Mouse (Mus musculus) hindbrain, embryonic 10.5 days (tissue): ENCODE measurements around the gene Parp8. TPM values are rescaled to one million over a fixed set of nuclear protein-coding genes. Genes with fewer than 3 reads are reported as not detected.

Experiments
- DNase-seq: peaks from one replicate; pipeline ENCODE4 v3.0.0-alpha.2; 2017; ENCODE audit warnings: low spot score
- H3K27ac ChIP-seq: fragments of 300-500 bp; sonication (generic); 2 replicates; pipeline ENCODE4 v1.5.1; 2016; ENCODE audit warnings: mild to moderate bottlenecking, moderate library complexity
- H3K27me3 ChIP-seq: fragments of 300-500 bp; sonication (generic); 2 replicates; pipeline ENCODE4 v1.6.1; 2016; ENCODE audit warnings: mild to moderate bottlenecking; ENCODE audit not compliant: poor library complexity, insufficient read depth, severe bottlenecking
- H3K36me3 ChIP-seq: fragments of 300-500 bp; sonication (generic); 2 replicates; pipeline ENCODE4 v1.6.1; 2016; ENCODE audit warnings: mild to moderate bottlenecking, moderate library complexity
- H3K4me1 ChIP-seq: fragments of 300-500 bp; sonication (generic); replicated peaks from 2 replicates; pipeline ENCODE4 v1.6.1; 2016; ENCODE audit warnings: mild to moderate bottlenecking
- H3K4me3 ChIP-seq: fragments of 300-500 bp; sonication (generic); 2 replicates; pipeline ENCODE4 v1.5.1; 2016; ENCODE audit warnings: mild to moderate bottlenecking, moderate library complexity
- H3K9me3 ChIP-seq: fragments of 300-500 bp; sonication (generic); 2 replicates; pipeline ENCODE4 v1.6.1; 2016; ENCODE audit warnings: mild to moderate bottlenecking, moderate library complexity
- WGBS: fragments of 180-500 bp; shearing (Covaris S2); methylation state at CpG from one replicate; pipeline ENCODE4 v1.1.7; 2016; 5-methylcytosine and 5-hydroxymethylcytosine counted together
- polyA plus RNA-seq: library from polyadenylated mRNA; unstranded; fragments of >200 nt; fragmentation: Nextera tagmentation; extraction: Ambion mirVana; gene quantifications from 2 replicates; pipeline ENCODE4 v1.2.1, GENCODE M21; 2016

Gene Parp8
- polyA plus RNA-seq, 1 experiment from 2014 or later = 13.7 TPM

- no peaks in the 10 kb centered on the region for H3K4me1 ChIP-seq
- WGBS = 89% methylated on average over 1 of the region's 1 CpGs
- peaks cover 4% of the 10 kb centered on the region for H3K27me3 ChIP-seq
- DNase-seq = no peak
- H3K27ac ChIP-seq = no peak overlapping the region
- H3K4me3 ChIP-seq = no peak overlapping the region
- H3K9me3 ChIP-seq = no peaks in the 10 kb centered on the region
- H3K36me3 ChIP-seq = no peaks in the 10 kb centered on the region
Observed at GRCm38 (mm10) chr13:117032402-117032801, 7.1 kb upstream of the Parp8 start.

DNA sequence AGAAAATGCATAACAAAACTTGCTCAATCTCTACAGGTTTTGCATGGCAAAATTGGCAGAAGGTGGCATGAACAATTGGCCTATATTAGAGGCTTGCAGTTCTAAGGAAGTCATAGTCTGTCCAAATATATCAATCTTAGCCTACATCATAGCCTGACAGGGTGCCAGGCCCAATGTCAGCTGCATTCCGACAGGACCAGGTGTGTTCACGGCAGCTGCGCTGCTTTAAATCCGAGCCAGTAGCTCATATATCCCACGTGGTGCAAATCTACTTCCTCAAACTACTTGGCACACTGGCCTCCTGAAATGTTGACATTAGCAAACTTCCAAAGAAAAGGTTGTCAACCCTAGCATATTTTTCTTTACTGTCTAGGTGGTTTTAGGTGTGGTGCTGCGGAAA lies 6.2 kb upstream of the Parp8 start:
- Histone ChIP-seq H3K36me3 (no peaks in the 10 kb centered on the region), H3K27me3 (peaks cover 13% of the 10 kb centered on the region), H3K27ac (no peak overlapping the region), H3K4me3 (no peak overlapping the region), H3K4me1 (0 out of 2 replicates have a peak, but pooled peaks cover 1% of the 10 kb centered on the region), H3K9me3 (no peaks in the 10 kb centered on the region)
- DNase-seq = no peak
- WGBS = 83% methylated on average over 6 of the region's 6 CpGs

DNA sequence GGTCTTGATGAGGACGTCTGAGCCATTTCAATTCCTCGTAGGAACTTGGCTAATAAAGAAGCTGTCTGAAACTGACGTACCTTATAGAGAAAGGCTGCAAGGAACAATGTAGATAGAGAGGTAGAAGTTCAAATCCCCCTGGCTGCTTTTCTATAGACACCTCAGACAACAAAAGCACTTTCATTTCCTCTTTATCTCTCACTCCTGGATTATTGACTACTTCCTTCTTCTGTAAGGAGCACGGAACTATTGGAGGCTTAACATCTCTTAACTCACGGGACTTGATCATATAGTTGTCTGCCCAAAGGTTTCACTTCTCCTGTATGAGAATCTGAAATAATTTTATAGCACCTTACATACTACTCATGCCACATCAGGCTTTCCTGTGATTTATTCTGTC lies 2.9 kb upstream of the Parp8 start:
- Histone ChIP-seq H3K4me3 (no peak overlapping the region), H3K36me3 (no peaks in the 10 kb centered on the region), H3K9me3 (no peaks in the 10 kb centered on the region), H3K4me1 (peaks cover 14% of the 10 kb centered on the region), H3K27me3 (peaks cover 19% of the 10 kb centered on the region), H3K27ac (no peak overlapping the region)
- 74% methylated on average over 5 of the region's 5 CpGs for WGBS
- no peak for DNase-seq

- DNase-seq = no peak
- Histone ChIP-seq H3K4me1 (peaks cover 18% of the 10 kb centered on the region), H3K27me3 (peaks cover 19% of the 10 kb centered on the region), H3K4me3 (no peak overlapping the region), H3K9me3 (no peaks in the 10 kb centered on the region), H3K36me3 (no peaks in the 10 kb centered on the region), H3K27ac (no peak overlapping the region)
- 78% methylated on average over 9 of the region's 9 CpGs for WGBS
Observed at GRCm38 (mm10) chr13:117027336-117027735, 2.0 kb upstream of the Parp8 start.

DNA sequence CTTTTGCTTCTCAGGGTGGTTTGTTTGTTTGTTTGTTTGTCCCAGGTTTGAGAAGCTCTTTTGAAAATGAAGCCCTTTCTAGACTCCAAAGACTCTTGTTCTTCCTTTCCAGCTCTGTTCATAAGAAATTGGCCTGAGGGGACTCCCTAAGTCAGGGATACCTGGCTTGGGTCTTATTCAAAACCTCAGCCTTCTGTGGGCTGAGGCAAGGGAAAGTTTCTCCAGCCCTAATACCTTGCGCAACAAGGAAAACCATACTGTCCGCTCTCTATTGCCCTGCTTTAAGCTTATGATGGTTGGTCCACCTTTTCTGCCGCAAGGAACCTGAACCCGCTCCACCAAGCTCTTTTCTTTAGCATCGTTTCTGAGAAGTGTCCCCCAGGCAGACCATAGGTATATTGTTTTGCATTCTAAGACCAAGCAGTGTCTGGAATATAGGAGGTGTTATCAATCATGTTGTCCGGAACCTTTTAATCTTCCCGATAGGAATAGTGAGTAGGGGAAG lies 991 bp upstream of the Parp8 start:
- H3K4me1 ChIP-seq = peaks cover 18% of the 10 kb centered on the region
- peaks cover 19% of the 10 kb centered on the region for H3K27me3 ChIP-seq
- no peak for DNase-seq
- no peaks in the 10 kb centered on the region for H3K36me3 ChIP-seq
- H3K27ac ChIP-seq = no peak overlapping the region
- WGBS = 64% methylated on average over 7 of the region's 7 CpGs
- peak overlapping the region; percentile 81 for H3K4me3 ChIP-seq
- no peaks in the 10 kb centered on the region for H3K9me3 ChIP-seq

GRCm38 (mm10) chr13:117024916-117025225 lies 466 bp downstream of the Parp8 start:
- H3K27me3 ChIP-seq = peaks cover 19% of the 10 kb centered on the region
- 0% methylated on average over 18 of the region's 18 CpGs for WGBS
- H3K4me3 ChIP-seq = peak overlapping the region; percentile 81
- peak overlapping the region; percentile 97 for H3K27ac ChIP-seq
- peaks cover 18% of the 10 kb centered on the region for H3K4me1 ChIP-seq
- no peaks in the 10 kb centered on the region for H3K36me3 ChIP-seq
- peak; percentile 61 for DNase-seq
- H3K9me3 ChIP-seq = no peaks in the 10 kb centered on the region

GRCm38 (mm10) chr13:117024127-117024915 lies 1.0 kb downstream of the Parp8 start:
- H3K36me3 ChIP-seq = no peaks in the 10 kb centered on the region
- H3K27ac ChIP-seq = peak overlapping the region; percentile 97
- no peaks in the 10 kb centered on the region for H3K9me3 ChIP-seq
- DNase-seq = peak; percentile 81
- under 1% methylated on average over 64 of the region's 64 CpGs for WGBS
- peaks cover 18% of the 10 kb centered on the region for H3K4me1 ChIP-seq
- peak overlapping the region; percentile 81 for H3K4me3 ChIP-seq
- H3K27me3 ChIP-seq = peaks cover 19% of the 10 kb centered on the region

- 11% methylated on average over 12 of the region's 12 CpGs for WGBS
Observed at GRCm38 (mm10) chr13:117023346-117024050, 1.8 kb downstream of the Parp8 start.

GRCm38 (mm10) chr13:117020631-117021030 lies 4.7 kb downstream of the Parp8 start:
- Histone ChIP-seq H3K4me1 (peaks cover 8% of the 10 kb centered on the region; the same call in 1 of the 2 replicates), H3K27me3 (no peaks in the 10 kb centered on the region), H3K4me3 (no peak overlapping the region), H3K36me3 (no peaks in the 10 kb centered on the region), H3K27ac (no peak overlapping the region), H3K9me3 (no peaks in the 10 kb centered on the region)
- no peak for DNase-seq
- WGBS = 84% methylated on average over 6 of the region's 6 CpGs

More at GRCm38 (mm10) chr13:117023346-117024050, 1.8 kb downstream of the Parp8 start:
- H3K36me3 ChIP-seq = no peaks in the 10 kb centered on the region
- peak; percentile 8 for DNase-seq
- peaks cover 18% of the 10 kb centered on the region for H3K4me1 ChIP-seq
- peak overlapping the region; percentile 97 for H3K27ac ChIP-seq
- H3K27me3 ChIP-seq = peaks cover 19% of the 10 kb centered on the region
- peak overlapping the region; percentile 81 for H3K4me3 ChIP-seq
- no peaks in the 10 kb centered on the region for H3K9me3 ChIP-seq

DNA sequence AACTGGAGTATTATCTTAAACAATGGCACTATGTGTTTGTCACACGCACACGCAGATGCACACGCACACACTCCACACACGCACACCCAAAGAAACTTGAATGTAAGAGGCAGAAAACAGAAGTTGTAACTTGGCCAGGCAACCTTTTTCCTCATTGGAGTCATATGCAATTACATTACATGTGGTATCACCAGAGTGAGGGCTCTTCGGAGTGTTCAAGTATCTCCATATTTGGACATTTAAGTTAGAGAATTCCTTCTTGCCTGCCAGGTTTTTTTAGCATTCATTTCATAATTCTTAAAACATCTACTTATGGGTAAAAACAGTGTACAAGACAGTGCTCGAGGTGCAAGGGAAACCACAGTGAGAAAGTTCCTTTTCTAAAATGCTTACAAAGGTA lies 6.7 kb downstream of the Parp8 start:
- H3K27me3 ChIP-seq = no peaks in the 10 kb centered on the region
- no peak overlapping the region for H3K27ac ChIP-seq
- H3K36me3 ChIP-seq = no peaks in the 10 kb centered on the region
- DNase-seq = no peak
- H3K4me1 ChIP-seq = peaks cover 8% of the 10 kb centered on the region; the same call in 1 of the 2 replicates
- whole genome bisulfite sequencing = 95% methylated on average over 6 of the region's 6 CpGs
- H3K4me3 ChIP-seq = no peak overlapping the region
- no peaks in the 10 kb centered on the region for H3K9me3 ChIP-seq

DNA sequence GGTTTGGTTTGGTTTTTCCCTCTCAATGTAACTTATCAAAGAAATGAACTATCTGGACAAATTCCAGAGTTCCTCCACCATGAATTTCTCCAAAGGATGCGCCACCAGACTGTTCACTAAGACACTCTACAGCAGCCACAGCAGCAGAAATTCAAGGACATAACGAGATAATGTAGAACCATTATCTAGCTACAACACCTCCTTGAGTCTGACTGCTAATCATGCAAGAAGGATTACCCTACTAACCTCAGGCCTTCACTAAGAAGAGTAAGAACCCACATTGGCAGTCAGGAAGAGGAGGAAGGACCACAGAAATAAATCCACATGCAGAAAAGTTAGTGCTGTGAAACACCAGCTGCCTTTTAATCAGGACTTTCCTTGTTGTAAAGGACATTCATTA lies 11.8 kb downstream of the Parp8 start:
- whole genome bisulfite sequencing = 91% methylated on average over 2 of the region's 2 CpGs
- no peak for DNase-seq
- Histone ChIP-seq H3K27ac (no peak overlapping the region), H3K36me3 (peaks cover 10% of the 10 kb centered on the region; the same call in 1 of the 2 replicates), H3K4me1 (no peaks in the 10 kb centered on the region), H3K4me3 (no peak overlapping the region), H3K9me3 (0 out of 2 replicates have a peak, but pooled peaks cover 3% of the 10 kb centered on the region), H3K27me3 (no peaks in the 10 kb centered on the region)

GRCm38 (mm10) chr13:117012031-117012430 lies 13.3 kb downstream of the Parp8 start:
- Histone ChIP-seq H3K27ac (no peak overlapping the region), H3K36me3 (peaks cover 10% of the 10 kb centered on the region; the same call in 1 of the 2 replicates), H3K4me3 (no peak overlapping the region), H3K4me1 (no peaks in the 10 kb centered on the region), H3K27me3 (no peaks in the 10 kb centered on the region), H3K9me3 (0 out of 2 replicates have a peak, but pooled peaks cover 3% of the 10 kb centered on the region)
- WGBS = 94% methylated on average over 9 of the region's 9 CpGs
- no peak for DNase-seq

DNA sequence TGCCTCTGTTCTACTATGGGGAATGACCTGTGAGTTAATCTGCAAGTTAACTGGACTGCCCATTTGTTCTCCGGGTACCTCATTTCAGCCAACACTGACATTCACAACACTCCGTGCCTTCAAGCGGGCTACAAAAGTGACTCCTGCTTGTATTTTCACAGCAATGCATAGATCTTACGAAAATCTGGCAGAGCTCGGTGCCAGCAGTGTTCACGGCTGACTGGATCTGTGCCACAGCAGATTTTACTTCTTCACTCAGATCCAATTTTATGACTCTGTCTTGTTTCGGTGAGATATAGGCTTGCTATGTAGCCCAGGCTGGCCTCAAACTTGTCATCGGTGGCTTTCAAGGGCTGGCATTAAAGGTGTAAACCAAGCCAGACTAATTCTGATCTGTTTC lies 15.2 kb downstream of the Parp8 start:
- Histone ChIP-seq H3K27ac (no peak overlapping the region), H3K4me3 (no peak overlapping the region), H3K9me3 (0 out of 2 replicates have a peak, but pooled peaks cover 3% of the 10 kb centered on the region), H3K4me1 (no peaks in the 10 kb centered on the region), H3K36me3 (peaks cover 10% of the 10 kb centered on the region; the same call in 1 of the 2 replicates), H3K27me3 (no peaks in the 10 kb centered on the region)
- no peak for DNase-seq
- WGBS = 94% methylated on average over 8 of the region's 8 CpGs
